Mouse (Mus musculus) embryonic facial prominence, embryonic 10.5 days (tissue): ENCODE results near the gene Anapc11. TPM values are rescaled to one million over a fixed set of nuclear protein-coding genes. Genes with fewer than 3 reads are reported as not detected.

ENCODE experiments used
- DNase-seq: peaks from one replicate; pipeline ENCODE4 v3.0.0-alpha.2; 2017; ENCODE audit warnings: low spot score
- H3K27ac ChIP-seq: fragments of 300-500 bp; sonication (generic); replicated peaks from 2 replicates; pipeline ENCODE4 v1.5.1; 2016; ENCODE audit warnings: mild to moderate bottlenecking
- H3K27me3 ChIP-seq: fragments of 300-500 bp; sonication (generic); replicated peaks from 2 replicates; pipeline ENCODE4 v1.6.1; 2016; ENCODE audit warnings: low read depth, mild to moderate bottlenecking; ENCODE audit not compliant: poor library complexity, severe bottlenecking
- H3K36me3 ChIP-seq: fragments of 300-500 bp; sonication (generic); replicated peaks from 2 replicates; pipeline ENCODE4 v1.6.1; 2016; ENCODE audit warnings: mild to moderate bottlenecking, moderate library complexity
- H3K4me1 ChIP-seq: fragments of 300-500 bp; sonication (generic); 2 replicates; pipeline ENCODE4 v1.6.1; 2016
- H3K4me3 ChIP-seq: fragments of 300-500 bp; sonication (generic); 2 replicates; pipeline ENCODE4 v1.5.1; 2016; ENCODE audit warnings: mild to moderate bottlenecking, moderate library complexity
- H3K9me3 ChIP-seq: fragments of 300-500 bp; sonication (generic); 2 replicates; pipeline ENCODE4 v1.6.1; 2016; ENCODE audit warnings: mild to moderate bottlenecking
- WGBS: fragments of 180-500 bp; shearing (Covaris S2); methylation state at CpG from one replicate; pipeline ENCODE4 v1.1.7; 2016; 5-methylcytosine and 5-hydroxymethylcytosine counted together
- polyA plus RNA-seq: library from polyadenylated mRNA; unstranded; fragments of >200 nt; fragmentation: Nextera tagmentation; extraction: Ambion mirVana; gene quantifications from 2 replicates; pipeline ENCODE4 v1.2.1, GENCODE M21; 2016

The Anapc11 gene
- polyA plus RNA-seq, 1 experiment from 2014 or later: 198 TPM

DNA sequence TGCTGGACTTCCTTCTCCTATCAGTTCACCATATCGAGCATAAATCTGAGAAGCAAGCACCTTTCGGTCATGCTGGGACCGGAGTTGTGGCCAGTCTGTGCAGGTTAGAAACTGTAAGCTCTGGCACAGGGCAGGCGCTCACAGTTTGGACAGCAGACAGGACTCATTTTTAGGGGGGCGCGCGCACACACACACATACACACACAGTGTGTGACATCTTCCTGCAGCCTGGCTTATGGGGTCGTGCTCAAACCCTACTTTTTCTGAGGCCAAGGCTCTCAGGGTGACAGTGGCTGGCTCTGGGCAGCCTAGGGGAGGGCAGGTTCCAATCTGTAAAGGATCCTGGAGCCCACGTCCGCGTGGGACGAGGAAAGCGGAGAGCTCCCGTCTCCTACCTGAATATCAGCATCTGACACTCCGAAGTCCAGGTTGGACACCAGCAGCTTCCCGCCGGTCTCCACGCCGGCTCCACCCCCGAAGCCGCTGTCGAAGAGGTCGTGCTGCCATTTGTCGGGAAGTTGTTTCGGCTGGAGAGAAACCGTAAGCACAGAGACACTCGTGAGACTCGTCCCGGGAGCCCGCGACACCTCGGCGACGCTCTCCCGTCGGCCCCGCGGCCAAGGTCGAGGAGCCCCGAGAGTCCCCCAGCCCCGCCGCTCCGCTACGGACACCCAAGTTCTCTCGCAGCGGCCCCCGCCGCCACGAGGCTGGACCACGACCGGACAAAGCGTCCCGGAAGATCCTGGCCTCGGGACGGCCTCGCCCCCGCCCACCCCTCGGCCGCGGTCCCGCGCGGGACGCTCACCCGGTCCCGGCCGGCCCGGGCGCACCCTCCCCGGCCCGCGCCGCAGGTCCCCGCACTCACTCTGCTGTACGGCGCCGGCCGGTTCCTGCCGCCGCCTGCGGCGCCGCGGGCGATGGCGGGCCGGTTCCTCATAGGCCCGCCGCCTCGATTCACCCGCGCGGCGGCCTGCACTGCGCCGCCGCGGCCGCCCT lies 683 bp upstream of the Anapc11 start:
- Histone ChIP-seq H3K4me3 (peak overlapping the region; percentile 99), H3K27ac (peak overlapping the region; percentile 99), H3K36me3 (peaks cover 77% of the 10 kb centered on the region), H3K9me3 (no peaks in the 10 kb centered on the region), H3K4me1 (peaks cover 34% of the 10 kb centered on the region), H3K27me3 (no peaks in the 10 kb centered on the region)
- peak; percentile 44 for DNase-seq
- 5% methylated on average over 99 of the region's 99 CpGs for WGBS

- Histone ChIP-seq H3K4me3 (peak overlapping the region; percentile 99), H3K36me3 (peaks cover 77% of the 10 kb centered on the region), H3K4me1 (peaks cover 34% of the 10 kb centered on the region), H3K27me3 (no peaks in the 10 kb centered on the region), H3K9me3 (no peaks in the 10 kb centered on the region), H3K27ac (peak overlapping the region; percentile 99)
- DNase-seq: no peak
- WGBS: 54% methylated on average over 17 of the region's 17 CpGs
Observed at GRCm38 (mm10) chr11:120598990-120599549, 849 bp downstream of the Anapc11 start.

GRCm38 (mm10) chr11:120600716-120601115 lies 2.5 kb downstream of the Anapc11 start:
- Histone ChIP-seq H3K36me3 (peaks cover 77% of the 10 kb centered on the region), H3K4me1 (peaks cover 31% of the 10 kb centered on the region), H3K4me3 (no peak overlapping the region), H3K27ac (no peak overlapping the region), H3K9me3 (no peaks in the 10 kb centered on the region), H3K27me3 (no peaks in the 10 kb centered on the region)
- WGBS: 89% methylated on average over 3 of the region's 3 CpGs
- no peak for DNase-seq

DNA sequence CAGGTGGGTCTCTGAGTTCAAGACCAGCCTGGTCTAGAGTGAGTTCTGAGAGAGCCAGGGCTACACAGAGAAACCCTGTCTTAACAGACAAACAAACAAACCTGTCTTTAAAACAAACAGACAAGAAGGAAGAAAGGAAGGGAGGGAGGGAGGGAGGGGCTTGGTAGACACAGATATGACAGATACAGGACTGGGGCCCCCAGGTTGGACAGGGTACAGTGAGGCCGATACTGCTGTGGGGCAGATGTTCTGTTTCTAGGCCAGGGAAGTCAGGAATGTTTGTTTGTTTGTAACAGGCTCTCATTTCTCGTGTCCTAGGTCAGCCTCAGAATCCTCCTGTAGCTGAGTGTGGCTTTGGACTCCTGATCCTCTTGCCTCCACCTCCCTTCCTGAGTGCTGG lies 5.3 kb downstream of the Anapc11 start:
- H3K27ac ChIP-seq: no peak overlapping the region

DNA sequence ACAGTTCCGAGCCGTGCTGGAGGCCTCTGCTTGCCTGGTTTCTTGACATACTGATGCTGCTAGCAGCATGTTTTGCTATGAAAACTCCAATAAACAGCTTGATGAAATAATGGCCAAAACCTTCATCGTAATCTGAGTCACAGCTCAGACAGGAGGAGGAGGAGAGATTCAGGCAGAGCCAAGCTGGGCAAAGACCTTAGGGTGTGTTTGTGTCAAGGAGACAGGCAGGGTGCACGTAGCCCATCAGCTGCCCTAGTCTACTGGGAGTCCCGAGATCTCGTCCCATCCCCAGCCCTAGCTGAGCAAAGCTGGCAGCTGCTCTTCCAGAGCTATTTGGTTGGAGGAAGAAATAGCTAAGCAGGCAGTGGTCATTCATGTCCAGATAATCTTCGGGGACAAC lies 7.4 kb downstream of the Anapc11 start:
- 90% methylated on average over 7 of the region's 7 CpGs for WGBS
- Histone ChIP-seq H3K4me3 (no peak overlapping the region), H3K27me3 (peaks cover 40% of the 10 kb centered on the region), H3K27ac (no peak overlapping the region), H3K4me1 (peaks cover 25% of the 10 kb centered on the region), H3K9me3 (no peaks in the 10 kb centered on the region), H3K36me3 (peaks cover 84% of the 10 kb centered on the region)
- DNase-seq: no peak

More for the DNA sequence above, 5.3 kb downstream of the Anapc11 start:
- Histone ChIP-seq H3K9me3 (no peaks in the 10 kb centered on the region), H3K36me3 (peaks cover 76% of the 10 kb centered on the region), H3K27me3 (peaks cover 25% of the 10 kb centered on the region), H3K4me1 (peaks cover 27% of the 10 kb centered on the region), H3K4me3 (no peak overlapping the region)
- 77% methylated on average over 2 of the region's 2 CpGs for WGBS
- DNase-seq: no peak

DNA sequence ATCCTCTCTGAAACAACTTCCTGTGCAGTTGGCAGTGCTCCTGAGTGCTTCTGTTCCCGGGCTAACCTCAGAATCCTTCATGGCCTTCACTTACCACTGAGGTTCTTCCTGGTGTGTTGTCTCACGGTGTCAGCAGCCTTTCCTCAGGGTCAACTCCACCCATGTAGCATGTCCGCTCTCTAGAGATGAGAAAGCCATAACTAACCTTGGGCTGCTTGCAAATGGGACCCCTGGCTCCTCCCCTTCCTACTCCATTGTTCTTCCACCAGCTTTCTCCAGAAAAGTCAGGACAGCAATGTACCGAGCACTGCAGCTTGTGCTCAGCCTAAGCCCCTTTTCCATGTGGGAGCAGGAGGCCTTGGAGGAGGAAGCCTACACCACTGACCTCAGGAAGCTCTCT lies 8.5 kb downstream of the Anapc11 start:
- 0 out of 2 replicates have a peak overlapping the region, but pooled peaks have one; percentile 49 for H3K4me3 ChIP-seq
- H3K27ac ChIP-seq: 0 out of 2 replicates have a peak overlapping the region, but pooled peaks have one; percentile 21
- 85% methylated on average over 4 of the region's 4 CpGs for WGBS
- H3K36me3 ChIP-seq: peaks cover 86% of the 10 kb centered on the region
- peaks cover 40% of the 10 kb centered on the region for H3K27me3 ChIP-seq
- DNase-seq: no peak
- peaks cover 25% of the 10 kb centered on the region for H3K4me1 ChIP-seq
- no peaks in the 10 kb centered on the region for H3K9me3 ChIP-seq

DNA sequence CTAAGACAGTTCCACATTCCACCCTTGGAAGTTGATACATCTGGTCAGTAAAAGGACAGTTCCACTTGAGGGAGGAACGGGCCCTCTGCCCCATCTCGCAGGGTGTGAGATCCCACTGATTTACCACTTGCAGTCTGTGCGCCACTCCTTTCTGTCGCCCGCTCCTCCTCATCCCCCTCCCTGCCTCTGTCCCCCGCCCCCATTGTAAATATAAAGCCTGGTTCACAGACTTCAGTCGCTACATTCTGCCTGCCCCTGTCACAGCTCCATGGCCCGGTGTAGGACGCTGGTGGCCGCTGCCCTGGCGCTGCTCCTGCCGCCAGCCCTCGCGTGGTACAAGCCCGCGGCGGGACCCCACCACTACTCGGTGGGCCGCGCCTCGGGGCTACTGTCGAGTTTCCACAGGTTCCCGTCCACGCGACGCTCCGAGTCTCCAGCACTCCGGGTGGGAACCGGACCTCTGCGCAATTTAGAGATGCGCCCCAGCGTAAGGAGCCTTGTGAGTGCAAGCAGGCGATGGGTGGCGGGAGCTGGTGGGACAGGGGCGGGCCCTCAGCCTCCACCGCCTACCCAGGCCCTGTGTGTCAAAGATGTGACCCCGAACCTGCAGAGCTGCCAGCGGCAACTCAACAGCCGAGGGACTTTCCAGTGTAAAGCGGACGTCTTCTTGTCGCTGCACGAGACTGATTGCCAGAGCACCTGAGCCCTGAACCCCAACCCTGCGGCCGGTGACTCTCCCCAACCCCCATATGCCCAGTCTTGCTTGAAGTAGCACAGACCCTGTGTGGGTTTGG lies 10.2 kb downstream of the Anapc11 start, which contains the start of gene Npb:
Npb (plus strand) TSS at position 237 of the 794 bp plus-strand sequence.
- DNase-seq: no peak
- H3K27me3 ChIP-seq: peaks cover 40% of the 10 kb centered on the region
- no peaks in the 10 kb centered on the region for H3K9me3 ChIP-seq
- peak within 1 kb of the TSS; percentile 49 for H3K4me3 ChIP-seq
- WGBS: 6% methylated on average over 45 of the region's 45 CpGs
- H3K36me3 ChIP-seq: peaks cover 86% of the 10 kb centered on the region
- peaks cover 25% of the 10 kb centered on the region for H3K4me1 ChIP-seq
- peak within 1 kb of the TSS; percentile 20; the same call in 1 of the 2 replicates for H3K27ac ChIP-seq

DNA sequence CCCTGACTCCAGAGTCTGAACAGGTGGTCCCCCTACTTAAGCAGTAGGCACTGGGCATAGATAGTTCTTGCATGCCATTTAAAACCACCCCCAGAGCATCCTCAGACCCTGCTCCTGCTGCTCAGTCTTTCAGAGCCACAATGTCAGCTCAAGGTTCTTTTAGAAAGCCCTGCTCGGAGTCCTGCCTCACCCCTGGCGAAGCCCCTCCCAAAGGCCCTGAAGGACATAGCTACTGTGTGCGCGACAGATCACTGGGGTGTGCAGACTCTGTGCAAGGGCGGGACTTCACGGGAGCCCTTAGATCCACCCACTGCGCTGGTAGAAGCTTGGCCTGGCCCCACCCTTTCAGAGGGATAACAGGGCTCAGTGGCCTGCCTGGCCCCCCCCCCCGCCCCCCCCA lies 11.0 kb downstream of the Anapc11 start:
- Histone ChIP-seq H3K27me3 (peaks cover 40% of the 10 kb centered on the region), H3K9me3 (no peaks in the 10 kb centered on the region), H3K4me3 (peak overlapping the region; percentile 49), H3K4me1 (peaks cover 25% of the 10 kb centered on the region), H3K36me3 (peaks cover 86% of the 10 kb centered on the region), H3K27ac (peak overlapping the region; percentile 20; the same call in 1 of the 2 replicates)
- no peak for DNase-seq
- WGBS: 42% methylated on average over 8 of the region's 8 CpGs

DNA sequence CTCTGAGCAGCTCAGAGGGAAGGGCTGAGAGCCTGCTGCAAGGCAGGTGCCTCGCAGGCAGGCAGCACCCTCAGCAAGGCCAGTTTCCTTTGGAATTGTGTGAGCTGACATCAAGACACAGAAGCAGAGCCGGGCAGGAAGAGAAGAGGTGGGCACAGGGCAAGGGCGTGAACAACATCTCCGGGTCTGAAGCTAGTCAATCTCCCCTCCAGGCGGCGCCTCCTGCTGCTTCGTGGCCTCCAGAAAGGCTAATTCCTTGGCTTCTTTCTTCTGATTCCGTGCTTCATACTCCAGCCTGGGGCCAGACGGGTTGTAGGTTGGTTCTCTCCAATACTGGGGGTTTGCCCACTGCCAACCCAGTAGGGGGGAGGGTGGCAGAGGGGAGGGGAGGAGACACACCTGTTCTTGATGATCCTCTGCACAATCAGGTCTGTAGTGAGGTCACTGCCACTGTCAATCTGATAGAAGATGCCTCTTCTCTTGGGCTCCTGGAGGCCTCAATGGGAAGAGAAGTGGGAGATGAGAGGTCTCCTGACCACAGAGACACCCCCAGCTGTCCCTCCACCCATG lies 12.3 kb downstream of the Anapc11 start:
- H3K27me3 ChIP-seq: peaks cover 40% of the 10 kb centered on the region
- H3K9me3 ChIP-seq: no peaks in the 10 kb centered on the region
- H3K36me3 ChIP-seq: peaks cover 83% of the 10 kb centered on the region
- WGBS: 85% methylated on average over 9 of the region's 9 CpGs
- H3K4me1 ChIP-seq: peaks cover 29% of the 10 kb centered on the region
- no peak overlapping the region for H3K27ac ChIP-seq
- DNase-seq: no peak
- no peak overlapping the region for H3K4me3 ChIP-seq

DNA sequence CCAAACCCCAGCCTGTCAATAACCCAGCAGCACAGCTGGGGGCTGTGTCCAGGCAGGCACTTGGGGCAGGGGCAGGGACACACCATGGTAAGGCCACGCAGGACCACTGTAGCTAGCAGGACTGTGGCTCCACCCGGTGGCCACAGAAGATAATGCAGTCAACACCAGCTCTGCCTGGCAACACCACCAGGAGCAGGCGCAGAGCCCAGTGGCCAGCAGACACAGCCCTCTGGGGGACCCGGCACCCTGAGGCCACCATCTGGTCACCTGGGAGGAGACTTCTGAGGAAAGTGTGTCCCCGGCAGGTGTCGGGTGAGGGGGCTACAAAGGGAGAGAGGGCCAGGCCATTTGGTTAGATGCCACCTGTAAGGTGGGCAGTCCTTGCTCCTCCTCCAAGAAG lies 14.5 kb downstream of the Anapc11 start:
- Histone ChIP-seq H3K27me3 (peaks cover 23% of the 10 kb centered on the region), H3K4me1 (peaks cover 41% of the 10 kb centered on the region), H3K4me3 (peak overlapping the region; percentile 23; the same call in 1 of the 2 replicates), H3K36me3 (peaks cover 69% of the 10 kb centered on the region), H3K9me3 (no peaks in the 10 kb centered on the region), H3K27ac (no peak overlapping the region)
- DNase-seq: peak; percentile 79
- WGBS: 52% methylated on average over 6 of the region's 6 CpGs

GRCm38 (mm10) chr11:120613481-120613972 lies 15.3 kb downstream of the Anapc11 start:
- Histone ChIP-seq H3K27me3 (peaks cover 15% of the 10 kb centered on the region), H3K4me1 (peaks cover 41% of the 10 kb centered on the region), H3K4me3 (no peak overlapping the region), H3K27ac (no peak overlapping the region), H3K36me3 (peaks cover 77% of the 10 kb centered on the region), H3K9me3 (no peaks in the 10 kb centered on the region)
- WGBS: 88% methylated on average over 10 of the region's 10 CpGs
- DNase-seq: no peak

DNA sequence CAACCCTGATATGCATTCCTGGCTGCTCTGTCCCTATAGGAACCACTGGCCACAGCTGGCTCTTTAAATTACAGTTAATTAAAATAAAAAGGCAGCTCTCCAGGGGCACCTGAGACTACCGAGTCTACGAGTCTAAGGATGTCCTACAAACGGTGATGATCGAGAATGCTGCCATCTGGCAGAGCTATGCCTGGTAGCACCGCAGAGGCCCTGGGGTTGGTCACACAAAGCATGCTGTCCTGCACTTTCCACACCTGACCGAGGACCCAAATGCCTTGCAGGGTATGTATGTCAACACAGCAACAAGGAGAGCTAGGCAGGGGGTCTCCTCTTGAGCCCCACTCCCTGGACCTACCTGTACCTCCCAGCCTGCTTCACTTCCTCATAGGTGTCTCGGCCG lies 15.8 kb downstream of the Anapc11 start:
- Histone ChIP-seq H3K4me3 (no peak overlapping the region), H3K27me3 (peaks cover 11% of the 10 kb centered on the region), H3K27ac (no peak overlapping the region), H3K4me1 (peaks cover 36% of the 10 kb centered on the region), H3K9me3 (no peaks in the 10 kb centered on the region), H3K36me3 (peaks cover 80% of the 10 kb centered on the region)
- DNase-seq: no peak
- WGBS: 87% methylated on average over 8 of the region's 8 CpGs
